Mouse (Mus musculus) limb, embryonic 14.5 days (tissue): ENCODE data around the gene Trappc11. TPM values are rescaled to one million over a fixed set of nuclear protein-coding genes. Genes with fewer than 3 reads are reported as not detected.
"Not testable (repeated sequence)": the region's sequence is repeated elsewhere in the genome, so short reads cannot be mapped to it uniquely, and the experiment has no call there.

ENCODE experiments used
- ATAC-seq: fragments of 200-750 bp; cut with Nextera tagmentation; 2 replicates; pipeline ENCODE4 v1.8.0; 2017; ENCODE audit warnings: low read depth, moderate number of reproducible peaks, moderate TSS enrichment; ENCODE audit not compliant: low FRiP score
- DNase-seq: peaks from one replicate; pipeline ENCODE4 v3.0.0-alpha.2; 2015; ENCODE audit warnings: low spot score
- H3K27ac ChIP-seq: fragments of 300-500 bp; sonication (generic); replicated peaks from 2 replicates; pipeline ENCODE4 v1.5.1; 2014; ENCODE audit warnings: low read depth, mild to moderate bottlenecking, low read length, moderate library complexity, mixed read lengths
- H3K27me3 ChIP-seq: fragments of 300-500 bp; sonication (generic); 2 replicates; pipeline ENCODE4 v1.6.1; 2014; ENCODE audit warnings: low read length, mixed read lengths; ENCODE audit not compliant: control insufficient read depth, insufficient read depth
- H3K36me3 ChIP-seq: fragments of 300-500 bp; sonication (generic); 2 replicates; pipeline ENCODE4 v1.6.1; 2014; ENCODE audit warnings: mild to moderate bottlenecking, low read length, moderate library complexity, mixed read lengths; ENCODE audit not compliant: control insufficient read depth, insufficient read depth
- H3K4me1 ChIP-seq: fragments of 300-500 bp; sonication (generic); 2 replicates; pipeline ENCODE4 v1.6.1; 2014; ENCODE audit warnings: antibody characterized with exemption, low read length, mixed read lengths; ENCODE audit not compliant: control insufficient read depth, insufficient read depth
- H3K4me2 ChIP-seq: fragments of 300-500 bp; sonication (generic); replicated peaks from 2 replicates; pipeline ENCODE4 v1.6.1; 2014; ENCODE audit warnings: low read depth, mild to moderate bottlenecking, low read length, moderate library complexity; ENCODE audit not compliant: severe bottlenecking
- H3K4me3 ChIP-seq: fragments of 300-500 bp; sonication (generic); replicated peaks from 2 replicates; pipeline ENCODE4 v1.5.1; 2014; ENCODE audit warnings: low read length
- H3K9ac ChIP-seq: fragments of 300-500 bp; sonication (generic); 2 replicates; pipeline ENCODE4 v1.6.1; 2014; ENCODE audit warnings: mild to moderate bottlenecking, low read depth, low read length, moderate library complexity; ENCODE audit not compliant: severe bottlenecking
- H3K9me3 ChIP-seq: fragments of 300-500 bp; sonication (generic); 2 replicates; pipeline ENCODE4 v1.6.1; 2016; ENCODE audit warnings: low read length; ENCODE audit not compliant: control insufficient read depth
- POLR2A ChIP-seq: fragments of 200-500 bp; IDR thresholded peaks from 2 replicates; pipeline ENCODE4 v1.8.0; 2012; ENCODE audit warnings: inconsistent platforms, mild to moderate bottlenecking, moderate library complexity, borderline replicate concordance; ENCODE audit not compliant: insufficient read depth, insufficient read length; ENCODE audit errors: extremely low read depth
- WGBS: fragments of 180-500 bp; shearing (Covaris S2); extraction: QIAGEN DNeasy Blood & Tissue Kit; methylation state at CpG from one replicate; pipeline ENCODE4 v1.1.7; 2014; 5-methylcytosine and 5-hydroxymethylcytosine counted together
- polyA plus RNA-seq, 2 experiments: library from polyadenylated mRNA; depleted of rRNA in 1 of 2; stranded (reverse) in 1 of 2; unstranded in 1 of 2; fragments of >200 nt; fragmentation: Nextera tagmentation in 1 of 2; extraction: Ambion mirVana in 1 of 2; gene quantifications; 2 replicates each; pipeline versions ENCODE4 v1.2.1 to v1.2.3; 2012 to 2014

Gene Trappc11
- polyA plus RNA-seq, 2 experiments: 31.4 to 31.6 TPM

DNA sequence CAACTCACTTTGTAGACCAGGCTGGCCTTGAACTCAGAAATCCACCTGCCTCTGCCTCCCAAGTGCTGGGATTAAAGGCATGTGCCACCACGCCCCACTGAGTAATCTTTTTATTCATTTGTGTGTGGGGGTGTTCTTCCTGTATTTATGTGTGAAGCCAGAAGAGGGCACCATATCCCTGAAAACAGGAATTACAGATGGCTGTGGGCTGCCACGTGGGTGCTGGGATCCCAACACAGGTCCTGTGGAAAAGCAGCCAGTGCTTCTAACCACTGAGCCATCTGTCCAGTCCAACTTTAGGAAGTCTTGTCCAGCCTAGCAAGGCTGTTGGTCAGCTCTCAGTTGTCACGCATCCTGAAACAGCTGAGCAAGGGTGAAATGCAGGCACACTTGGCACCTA, 46.0 kb downstream of the Trappc11 start:
- WGBS: 94% methylated on average over 3 of the region's 3 CpGs
- TF ChIP-seq POLR2A: no peak
- Histone ChIP-seq H3K4me2 (no peak overlapping the region), H3K4me1 (no peaks in the 10 kb centered on the region; the same call in 1 of the 2 replicates), H3K27ac (no peak overlapping the region), H3K9me3 (no peaks in the 10 kb centered on the region; the same call in 1 of the 2 replicates), H3K36me3 (peaks cover 28% of the 10 kb centered on the region), H3K27me3 (no peaks in the 10 kb centered on the region), H3K4me3 (no peak overlapping the region), H3K9ac (no peak overlapping the region)
- ATAC-seq (no peak), DNase-seq (no peak)

DNA sequence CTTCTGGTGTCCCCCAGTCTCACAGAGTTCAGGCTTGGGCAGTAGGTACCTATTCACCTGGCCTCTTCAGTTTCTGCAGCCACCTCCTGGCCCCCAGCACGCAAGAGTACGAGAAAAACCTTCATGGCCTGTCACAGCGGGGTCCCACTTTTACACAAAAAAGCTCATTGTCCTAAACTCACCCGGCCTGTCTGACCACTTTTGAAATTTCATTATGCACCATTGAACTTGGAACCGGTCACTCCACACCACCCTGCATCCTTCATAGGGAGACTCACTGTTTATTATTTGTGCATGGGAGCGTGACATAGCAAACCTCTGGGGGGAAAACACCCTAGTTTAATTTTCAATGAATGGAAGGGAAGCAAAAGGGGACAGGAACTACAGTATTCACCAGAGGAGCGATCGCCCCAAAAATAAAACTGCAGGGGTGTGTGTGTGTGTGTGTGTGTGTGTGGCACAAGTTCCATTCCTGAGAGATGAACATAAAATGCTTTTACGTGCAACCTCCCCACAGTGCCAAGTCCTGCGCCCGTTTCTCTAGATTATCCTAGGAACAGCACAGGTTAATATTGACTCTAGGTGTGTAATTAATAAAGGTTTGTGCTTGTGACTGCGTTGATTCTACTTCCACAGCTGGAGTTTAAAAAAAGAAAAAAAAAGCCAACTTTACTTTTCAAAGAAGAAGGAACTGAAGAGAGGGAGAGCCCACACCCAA, 50.8 kb downstream of the Trappc11 start:
- H3K36me3 ChIP-seq: no peaks in the 10 kb centered on the region
- ATAC-seq (no peak), DNase-seq (no peak)
- TF ChIP-seq POLR2A: no peak
- H3K27me3 ChIP-seq: no peaks in the 10 kb centered on the region
- no peak overlapping the region for H3K27ac ChIP-seq
- WGBS: 64% methylated on average over 12 of the region's 12 CpGs
- no peaks in the 10 kb centered on the region; the same call in 1 of the 2 replicates for H3K9me3 ChIP-seq
- no peak overlapping the region for H3K4me2 ChIP-seq
- no peak overlapping the region for H3K4me3 ChIP-seq
- H3K4me1 ChIP-seq: no peaks in the 10 kb centered on the region
- no peak overlapping the region for H3K9ac ChIP-seq

DNA sequence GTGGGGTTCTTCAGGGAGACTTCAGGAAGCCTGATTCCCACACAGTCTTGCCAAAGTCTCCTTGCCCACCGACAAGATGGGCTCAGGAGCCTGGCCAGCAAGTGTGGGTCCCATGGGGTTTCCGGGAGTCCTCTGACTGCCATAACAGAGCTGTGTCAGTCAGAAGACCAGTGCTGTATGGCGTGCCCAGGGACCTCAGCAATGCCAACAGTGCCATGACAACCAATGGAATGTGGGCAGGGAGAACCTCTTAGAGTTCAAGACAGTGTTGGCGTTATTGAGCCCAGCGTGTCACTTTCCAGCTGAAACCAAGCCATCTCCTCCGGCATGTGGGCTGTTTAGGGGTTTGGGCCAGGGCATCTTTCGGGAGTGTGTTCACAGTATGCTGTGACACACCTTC, 53.2 kb downstream of the Trappc11 start:
- no peak for TF ChIP-seq POLR2A
- Histone ChIP-seq H3K9me3 (no peaks in the 10 kb centered on the region), H3K36me3 (no peaks in the 10 kb centered on the region), H3K27me3 (no peaks in the 10 kb centered on the region), H3K4me1 (no peaks in the 10 kb centered on the region), H3K4me3 (no peak overlapping the region), H3K27ac (no peak overlapping the region), H3K4me2 (no peak overlapping the region), H3K9ac (no peak overlapping the region)
- no peak for DNase-seq
- 96% methylated on average over 7 of the region's 7 CpGs for WGBS
- ATAC-seq: no peak

DNA sequence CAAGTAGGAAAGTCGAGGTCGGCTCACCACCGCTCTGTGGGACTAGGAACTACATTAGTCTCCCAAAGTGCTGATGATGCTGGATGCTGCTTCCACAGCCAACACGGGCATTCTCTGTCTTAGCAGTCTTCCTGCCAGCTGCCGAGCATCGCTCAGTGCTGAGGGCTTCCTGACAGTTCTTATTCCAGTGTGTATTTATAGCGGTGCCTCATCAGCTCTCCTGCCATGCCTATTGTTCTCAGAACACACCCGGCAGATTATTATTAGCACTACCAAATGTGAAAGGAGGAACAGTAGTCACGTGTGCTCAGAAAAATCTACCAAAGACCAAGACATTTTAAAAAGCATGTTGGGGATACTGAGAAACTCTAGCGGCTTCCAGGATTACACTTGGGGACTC, 71.6 kb downstream of the Trappc11 start:
- no peak for TF ChIP-seq POLR2A
- Histone ChIP-seq H3K9me3 (peaks cover 4% of the 10 kb centered on the region), H3K27ac (no peak overlapping the region), H3K4me3 (no peak overlapping the region), H3K36me3 (no peaks in the 10 kb centered on the region), H3K9ac (no peak overlapping the region), H3K4me2 (no peak overlapping the region), H3K4me1 (no peaks in the 10 kb centered on the region), H3K27me3 (no peaks in the 10 kb centered on the region)
- DNase-seq: peak; percentile 10
- 78% methylated on average over 10 of the region's 10 CpGs for WGBS
- ATAC-seq: peak; percentile 44

DNA sequence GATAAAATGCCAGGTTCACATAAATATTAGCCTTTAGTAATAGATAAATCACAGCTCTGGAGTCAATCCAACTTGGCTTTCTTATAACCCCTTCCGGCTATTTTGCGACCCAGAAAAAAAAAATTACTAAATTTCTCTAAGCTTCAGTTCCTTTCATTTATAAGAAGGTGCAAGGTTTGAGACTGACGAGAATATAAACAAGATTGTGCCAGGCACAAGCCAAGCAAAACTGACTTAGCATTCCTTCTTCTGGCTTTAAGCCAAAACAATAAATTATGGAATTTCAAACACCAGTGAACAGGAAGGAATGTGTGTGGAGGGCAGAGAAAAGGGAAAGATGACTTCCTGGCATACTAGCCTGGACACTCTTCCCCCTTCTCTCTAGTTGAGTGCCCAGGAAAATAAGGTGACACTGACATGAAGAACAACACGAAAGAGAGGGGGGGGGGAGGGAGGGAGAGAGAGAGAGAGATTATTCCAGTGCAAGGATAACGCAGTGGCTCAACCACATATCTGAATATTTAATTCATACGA, 74.0 kb downstream of the Trappc11 start:
- H3K4me3 ChIP-seq: no peak overlapping the region
- H3K27me3 ChIP-seq: no peaks in the 10 kb centered on the region
- no peak overlapping the region for H3K4me2 ChIP-seq
- ATAC-seq (no peak), DNase-seq (peak; percentile 30)
- no peak overlapping the region for H3K27ac ChIP-seq
- H3K36me3 ChIP-seq: no peaks in the 10 kb centered on the region
- no peak for TF ChIP-seq POLR2A
- H3K9ac ChIP-seq: no peak overlapping the region
- no peaks in the 10 kb centered on the region for H3K4me1 ChIP-seq
- peaks cover 4% of the 10 kb centered on the region for H3K9me3 ChIP-seq
- WGBS: 67% methylated on average over 6 of the region's 6 CpGs

DNA sequence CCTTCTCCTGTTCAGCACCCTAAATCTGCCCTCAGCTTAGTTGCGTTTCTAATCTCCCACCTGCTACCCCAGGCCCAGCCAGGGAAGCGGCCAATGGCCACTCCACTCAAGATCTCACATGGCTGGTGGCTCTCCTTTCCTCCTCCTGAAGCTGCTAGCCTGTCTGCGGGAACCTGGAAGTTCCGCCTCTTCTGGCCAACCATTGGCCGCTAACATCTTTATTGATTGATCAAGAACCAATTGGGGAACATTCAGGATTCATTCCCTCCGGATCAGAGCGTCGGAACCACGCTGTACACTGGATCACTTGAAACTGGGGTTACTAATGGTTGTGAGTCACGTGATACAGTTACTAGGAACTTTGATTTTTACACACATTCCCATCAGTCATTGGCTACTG, 74.7 kb downstream of the Trappc11 start:
- Histone ChIP-seq H3K27ac (no peak overlapping the region), H3K4me2 (no peak overlapping the region), H3K36me3 (no peaks in the 10 kb centered on the region), H3K9ac (no peak overlapping the region), H3K27me3 (no peaks in the 10 kb centered on the region), H3K4me1 (no peaks in the 10 kb centered on the region), H3K9me3 (peaks cover 4% of the 10 kb centered on the region), H3K4me3 (no peak overlapping the region)
- DNase-seq (no peak), ATAC-seq (no peak)
- no peak for TF ChIP-seq POLR2A
- WGBS: 94% methylated on average over 10 of the region's 10 CpGs

DNA sequence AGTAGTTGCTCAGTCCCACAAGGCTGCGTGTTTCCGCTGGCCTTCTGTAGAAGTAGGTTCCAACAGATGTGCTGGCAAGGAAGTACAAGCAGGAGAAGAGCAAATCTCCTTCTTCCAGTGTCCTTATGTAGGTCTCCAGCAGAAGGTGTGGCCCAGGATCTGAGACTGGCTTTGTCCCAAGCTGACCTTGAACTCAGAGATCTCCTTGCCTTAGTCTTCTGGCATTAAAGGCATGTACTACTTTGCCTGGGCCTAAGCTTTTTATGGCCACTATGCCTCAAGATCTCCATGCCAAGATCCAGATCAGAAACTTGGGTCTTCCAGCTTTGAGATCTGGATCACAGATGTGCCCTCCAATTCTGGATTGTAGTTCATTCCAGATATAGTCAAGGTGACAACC, 84.1 kb downstream of the Trappc11 start:
- not testable (repeated sequence) for H3K27ac ChIP-seq, H3K4me1 ChIP-seq, H3K36me3 ChIP-seq, H3K9me3 ChIP-seq, H3K4me2 ChIP-seq, DNase-seq, H3K27me3 ChIP-seq, H3K9ac ChIP-seq, ATAC-seq, H3K4me3 ChIP-seq
- WGBS: 94% methylated on average over 2 of the region's 2 CpGs
